Mouse (Mus musculus) limb, embryonic 14.5 days (tissue): ENCODE measurements around the gene Tinf2. TPM values are rescaled to one million over a fixed set of nuclear protein-coding genes. Genes with fewer than 3 reads are reported as not detected.
A peak's percentile ranks its signal among the peaks of the same experiment; 100 is the strongest.

Experiments used
- ATAC-seq: fragments of 200-750 bp; cut with Nextera tagmentation; 2 replicates; pipeline ENCODE4 v1.8.0; 2017; ENCODE audit warnings: low read depth, moderate number of reproducible peaks, moderate TSS enrichment; ENCODE audit not compliant: low FRiP score
- DNase-seq: peaks from one replicate; pipeline ENCODE4 v3.0.0-alpha.2; 2015; ENCODE audit warnings: low spot score
- H3K27ac ChIP-seq: fragments of 300-500 bp; sonication (generic); replicated peaks from 2 replicates; pipeline ENCODE4 v1.5.1; 2014; ENCODE audit warnings: low read depth, mild to moderate bottlenecking, low read length, moderate library complexity, mixed read lengths
- H3K27me3 ChIP-seq: fragments of 300-500 bp; sonication (generic); 2 replicates; pipeline ENCODE4 v1.6.1; 2014; ENCODE audit warnings: low read length, mixed read lengths; ENCODE audit not compliant: control insufficient read depth, insufficient read depth
- H3K36me3 ChIP-seq: fragments of 300-500 bp; sonication (generic); 2 replicates; pipeline ENCODE4 v1.6.1; 2014; ENCODE audit warnings: mild to moderate bottlenecking, low read length, moderate library complexity, mixed read lengths; ENCODE audit not compliant: control insufficient read depth, insufficient read depth
- H3K4me1 ChIP-seq: fragments of 300-500 bp; sonication (generic); 2 replicates; pipeline ENCODE4 v1.6.1; 2014; ENCODE audit warnings: antibody characterized with exemption, low read length, mixed read lengths; ENCODE audit not compliant: control insufficient read depth, insufficient read depth
- H3K4me2 ChIP-seq: fragments of 300-500 bp; sonication (generic); replicated peaks from 2 replicates; pipeline ENCODE4 v1.6.1; 2014; ENCODE audit warnings: low read depth, mild to moderate bottlenecking, low read length, moderate library complexity; ENCODE audit not compliant: severe bottlenecking
- H3K4me3 ChIP-seq: fragments of 300-500 bp; sonication (generic); replicated peaks from 2 replicates; pipeline ENCODE4 v1.5.1; 2014; ENCODE audit warnings: low read length
- H3K9ac ChIP-seq: fragments of 300-500 bp; sonication (generic); 2 replicates; pipeline ENCODE4 v1.6.1; 2014; ENCODE audit warnings: mild to moderate bottlenecking, low read depth, low read length, moderate library complexity; ENCODE audit not compliant: severe bottlenecking
- H3K9me3 ChIP-seq: fragments of 300-500 bp; sonication (generic); 2 replicates; pipeline ENCODE4 v1.6.1; 2016; ENCODE audit warnings: low read length; ENCODE audit not compliant: control insufficient read depth
- POLR2A ChIP-seq: fragments of 200-500 bp; IDR thresholded peaks from 2 replicates; pipeline ENCODE4 v1.8.0; 2012; ENCODE audit warnings: inconsistent platforms, mild to moderate bottlenecking, moderate library complexity, borderline replicate concordance; ENCODE audit not compliant: insufficient read depth, insufficient read length; ENCODE audit errors: extremely low read depth
- WGBS: fragments of 180-500 bp; shearing (Covaris S2); extraction: QIAGEN DNeasy Blood & Tissue Kit; methylation state at CpG from one replicate; pipeline ENCODE4 v1.1.7; 2014; 5-methylcytosine and 5-hydroxymethylcytosine counted together
- polyA plus RNA-seq, 2 experiments: library from polyadenylated mRNA; depleted of rRNA in 1 of 2; stranded (reverse) in 1 of 2; unstranded in 1 of 2; fragments of >200 nt; fragmentation: Nextera tagmentation in 1 of 2; extraction: Ambion mirVana in 1 of 2; gene quantifications; 2 replicates each; pipeline versions ENCODE4 v1.2.1 to v1.2.3; 2012 to 2014

Tinf2 gene
- polyA plus RNA-seq, 2 experiments, result 34.2 to 38.4 TPM

- Histone ChIP-seq H3K9ac (no peak overlapping the region), H3K9me3 (no peaks in the 10 kb centered on the region), H3K36me3 (peaks cover 30% of the 10 kb centered on the region), H3K27ac (no peak overlapping the region), H3K4me3 (no peak overlapping the region), H3K4me1 (0 out of 2 replicates have a peak, but pooled peaks cover 2% of the 10 kb centered on the region), H3K27me3 (no peaks in the 10 kb centered on the region), H3K4me2 (no peak overlapping the region)
- WGBS, result 91% methylated on average over 12 of the region's 12 CpGs
- TF ChIP-seq POLR2A, result no peak
- DNase-seq, result no peak
- ATAC-seq, result no peak
These were observed 39.0 kb upstream of the Tinf2 start for GRCm38 (mm10) chr14:55720666-55721065.

- ATAC-seq (no peak), DNase-seq (no peak)
- Histone ChIP-seq H3K36me3 (peaks cover 30% of the 10 kb centered on the region), H3K4me1 (0 out of 2 replicates have a peak, but pooled peaks cover 2% of the 10 kb centered on the region), H3K27ac (no peak overlapping the region), H3K4me3 (no peak overlapping the region), H3K27me3 (no peaks in the 10 kb centered on the region), H3K9me3 (no peaks in the 10 kb centered on the region), H3K4me2 (no peak overlapping the region), H3K9ac (no peak overlapping the region)
- TF ChIP-seq POLR2A, result no peak
- 93% methylated on average over 6 of the region's 6 CpGs for WGBS
These were observed 38.1 kb upstream of the Tinf2 start for GRCm38 (mm10) chr14:55719737-55720136.

- H3K9ac ChIP-seq, result no peak overlapping the region
- ATAC-seq (no peak), DNase-seq (no peak)
- 76% methylated on average over 8 of the region's 8 CpGs for WGBS
- TF ChIP-seq POLR2A, result no peak
- H3K4me1 ChIP-seq, result peaks cover 6% of the 10 kb centered on the region; the same call in 1 of the 2 replicates
- H3K9me3 ChIP-seq, result no peaks in the 10 kb centered on the region
- H3K36me3 ChIP-seq, result peaks cover 30% of the 10 kb centered on the region
- no peak overlapping the region for H3K4me2 ChIP-seq
- H3K4me3 ChIP-seq, result no peak overlapping the region
- peaks cover 6% of the 10 kb centered on the region for H3K27me3 ChIP-seq
- no peak overlapping the region for H3K27ac ChIP-seq
These were observed 35.3 kb upstream of the Tinf2 start for GRCm38 (mm10) chr14:55716884-55717283.

GRCm38 (mm10) chr14:55716271-55716670 is 34.7 kb upstream of the Tinf2 start:
- 96% methylated on average over 6 of the region's 6 CpGs for WGBS

GRCm38 (mm10) chr14:55714893-55715292 is 33.3 kb upstream of the Tinf2 start:
- Histone ChIP-seq H3K4me3 (no peak overlapping the region), H3K9ac (no peak overlapping the region), H3K9me3 (no peaks in the 10 kb centered on the region), H3K36me3 (peaks cover 30% of the 10 kb centered on the region), H3K27ac (no peak overlapping the region), H3K4me1 (peaks cover 6% of the 10 kb centered on the region; the same call in 1 of the 2 replicates), H3K27me3 (peaks cover 6% of the 10 kb centered on the region), H3K4me2 (no peak overlapping the region)
- DNase-seq (peak; percentile 34), ATAC-seq (peak; percentile 19; the same call in 1 of the 2 replicates)
- 23% methylated on average over 6 of the region's 6 CpGs for WGBS
- TF ChIP-seq POLR2A, result no peak

More at GRCm38 (mm10) chr14:55716271-55716670, 34.7 kb upstream of the Tinf2 start:
- no peak for TF ChIP-seq POLR2A
- Histone ChIP-seq H3K4me2 (no peak overlapping the region), H3K4me1 (peaks cover 6% of the 10 kb centered on the region; the same call in 1 of the 2 replicates), H3K9ac (no peak overlapping the region), H3K36me3 (peaks cover 30% of the 10 kb centered on the region), H3K27ac (no peak overlapping the region), H3K4me3 (no peak overlapping the region), H3K9me3 (no peaks in the 10 kb centered on the region), H3K27me3 (peaks cover 6% of the 10 kb centered on the region)
- DNase-seq (no peak), ATAC-seq (no peak)
